Mouse (Mus musculus) midbrain, embryonic 13.5 days (tissue): ENCODE results near the gene Arpc2. TPM values are rescaled to one million over a fixed set of nuclear protein-coding genes. Genes with fewer than 3 reads are reported as not detected.

ENCODE experiments used
- ATAC-seq: fragments of 200-750 bp; cut with Nextera tagmentation; 2 replicates; pipeline ENCODE4 v1.8.0; 2017; ENCODE audit warnings: mild to moderate bottlenecking, moderate TSS enrichment, moderate library complexity
- H3K27ac ChIP-seq: fragments of 300-500 bp; sonication (generic); 2 replicates; pipeline ENCODE4 v1.5.1; 2015; ENCODE audit warnings: inconsistent platforms, mild to moderate bottlenecking, moderate library complexity
- H3K27me3 ChIP-seq: fragments of 300-500 bp; sonication (generic); 2 replicates; pipeline ENCODE4 v1.6.1; 2015; ENCODE audit warnings: mild to moderate bottlenecking, inconsistent platforms
- H3K36me3 ChIP-seq: fragments of 300-500 bp; sonication (generic); 2 replicates; pipeline ENCODE4 v1.6.1; 2015; ENCODE audit warnings: mild to moderate bottlenecking, inconsistent platforms
- H3K4me1 ChIP-seq: fragments of 300-500 bp; sonication (generic); replicated peaks from 2 replicates; pipeline ENCODE4 v1.6.1; 2015; ENCODE audit warnings: inconsistent platforms
- H3K4me2 ChIP-seq: fragments of 300-500 bp; sonication (generic); replicated peaks from 2 replicates; pipeline ENCODE4 v1.6.1; 2015; ENCODE audit warnings: moderate library complexity, mild to moderate bottlenecking, inconsistent platforms
- H3K4me3 ChIP-seq: fragments of 300-500 bp; sonication (generic); replicated peaks from 2 replicates; pipeline ENCODE4 v1.5.1; 2015; ENCODE audit warnings: mild to moderate bottlenecking, inconsistent platforms
- H3K9ac ChIP-seq: fragments of 300-500 bp; sonication (generic); replicated peaks from 2 replicates; pipeline ENCODE4 v1.6.1; 2015; ENCODE audit warnings: mild to moderate bottlenecking, inconsistent platforms
- H3K9me3 ChIP-seq: fragments of 300-500 bp; sonication (generic); 2 replicates; pipeline ENCODE4 v1.6.1; 2016; ENCODE audit warnings: mild to moderate bottlenecking, inconsistent platforms
- WGBS: fragments of 180-500 bp; shearing (Covaris S2); methylation state at CpG from one replicate; pipeline ENCODE4 v1.1.7; 2015; 5-methylcytosine and 5-hydroxymethylcytosine counted together
- polyA plus RNA-seq: library from polyadenylated mRNA; unstranded; fragments of >200 nt; fragmentation: Nextera tagmentation; extraction: Ambion mirVana; gene quantifications from 2 replicates; pipeline ENCODE4 v1.2.1, GENCODE M21; 2015

Gene Arpc2
- polyA plus RNA-seq, 1 experiment from 2014 or later: 384 TPM

DNA sequence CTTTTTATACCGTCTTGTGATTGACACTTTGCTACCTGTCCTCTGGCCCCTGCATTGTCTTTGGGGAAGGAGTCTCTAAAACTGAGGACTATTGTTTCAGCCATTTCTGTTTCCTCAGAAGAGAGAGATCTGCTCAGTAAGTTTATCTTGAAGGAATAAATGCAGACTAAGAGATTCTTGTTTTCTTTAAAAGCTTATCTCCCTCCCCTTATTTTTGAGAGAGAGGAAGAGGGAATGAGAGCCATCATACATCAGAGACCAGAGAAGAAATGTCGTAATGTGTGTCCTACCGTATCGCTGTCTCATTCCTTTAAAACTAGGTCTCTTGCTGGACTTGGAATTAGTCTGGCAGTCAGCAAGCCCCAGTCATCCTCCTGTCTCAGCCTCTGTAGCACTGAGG, 4.9 kb downstream of the Arpc2 start:
- WGBS: 87% methylated on average over 4 of the region's 4 CpGs
- Histone ChIP-seq H3K9ac (peak overlapping the region; percentile 49; the same call in 1 of the 2 replicates), H3K4me1 (peaks cover 36% of the 10 kb centered on the region), H3K27me3 (no peaks in the 10 kb centered on the region), H3K27ac (no peak overlapping the region), H3K4me3 (no peak overlapping the region), H3K36me3 (no peaks in the 10 kb centered on the region), H3K4me2 (no peak overlapping the region), H3K9me3 (no peaks in the 10 kb centered on the region)
- no peak for ATAC-seq

DNA sequence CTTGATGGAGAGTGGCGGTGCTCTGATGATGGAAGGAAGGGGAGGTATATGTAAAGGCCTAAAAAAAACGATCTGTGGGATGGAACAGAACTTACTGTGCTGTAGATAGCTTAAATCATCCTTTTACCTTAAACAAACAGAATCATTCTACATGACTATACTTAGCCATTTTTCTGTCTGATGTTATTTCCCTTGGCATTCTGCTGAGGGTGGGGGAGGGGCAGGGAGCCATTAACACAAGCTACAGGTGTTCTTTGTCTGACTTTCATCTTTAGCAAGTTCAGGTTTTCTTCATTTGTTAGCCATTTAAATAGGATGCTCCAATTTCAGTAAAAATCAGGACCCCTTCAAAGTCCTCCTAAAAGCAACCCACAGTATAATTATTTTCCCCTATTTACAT, 9.6 kb downstream of the Arpc2 start:
- no peak for ATAC-seq
- 86% methylated on average over 2 of the region's 2 CpGs for WGBS

DNA sequence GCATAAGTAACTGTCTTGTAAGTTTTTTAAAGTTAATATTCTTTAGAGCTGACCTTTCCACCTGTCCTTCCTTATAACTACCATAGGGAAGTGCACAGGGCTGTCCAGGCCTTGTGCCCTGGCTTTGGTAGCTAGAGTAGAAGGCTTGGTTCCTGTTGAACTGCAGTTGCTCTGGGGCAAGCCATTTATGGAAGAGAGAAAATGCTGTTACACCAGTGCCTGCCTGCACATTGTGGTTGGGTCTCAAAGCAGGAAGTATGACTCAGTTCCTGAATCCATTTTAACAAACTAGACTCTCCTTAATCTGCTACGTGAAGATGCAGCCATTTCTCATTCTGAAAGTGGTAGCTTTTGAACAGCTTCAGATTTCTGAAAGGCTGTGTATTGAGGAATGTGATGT, 12.9 kb downstream of the Arpc2 start:
- no peak overlapping the region for H3K4me2 ChIP-seq
- no peak overlapping the region for H3K27ac ChIP-seq
- peaks cover 55% of the 10 kb centered on the region for H3K36me3 ChIP-seq
- ATAC-seq: no peak
- no peak overlapping the region for H3K4me3 ChIP-seq
- no peaks in the 10 kb centered on the region for H3K4me1 ChIP-seq
- H3K9me3 ChIP-seq: no peaks in the 10 kb centered on the region
- H3K9ac ChIP-seq: no peak overlapping the region
- H3K27me3 ChIP-seq: no peaks in the 10 kb centered on the region
- 84% methylated on average over 1 of the region's 1 CpGs for WGBS

More for the DNA sequence above, 9.6 kb downstream of the Arpc2 start:
- Histone ChIP-seq H3K27ac (no peak overlapping the region), H3K27me3 (no peaks in the 10 kb centered on the region), H3K9ac (no peak overlapping the region), H3K4me2 (no peak overlapping the region), H3K9me3 (no peaks in the 10 kb centered on the region), H3K4me3 (no peak overlapping the region), H3K4me1 (peaks cover 3% of the 10 kb centered on the region), H3K36me3 (peaks cover 25% of the 10 kb centered on the region)

- no peak for ATAC-seq
- H3K4me1 ChIP-seq: no peaks in the 10 kb centered on the region
- no peak overlapping the region for H3K4me3 ChIP-seq
- H3K27me3 ChIP-seq: no peaks in the 10 kb centered on the region
- H3K9me3 ChIP-seq: no peaks in the 10 kb centered on the region
- peaks cover 61% of the 10 kb centered on the region for H3K36me3 ChIP-seq
- H3K27ac ChIP-seq: no peak overlapping the region
- no peak overlapping the region for H3K4me2 ChIP-seq
- 88% methylated on average over 5 of the region's 5 CpGs for WGBS
- H3K9ac ChIP-seq: no peak overlapping the region
These were observed 13.6 kb downstream of the Arpc2 start for GRCm38 (mm10) chr1:74249331-74249980.

- no peak overlapping the region for H3K4me3 ChIP-seq
- H3K27me3 ChIP-seq: no peaks in the 10 kb centered on the region
- no peaks in the 10 kb centered on the region for H3K9me3 ChIP-seq
- H3K4me1 ChIP-seq: no peaks in the 10 kb centered on the region
- no peak overlapping the region for H3K4me2 ChIP-seq
- WGBS: 95% methylated on average over 4 of the region's 4 CpGs
- no peak overlapping the region for H3K9ac ChIP-seq
- peaks cover 67% of the 10 kb centered on the region for H3K36me3 ChIP-seq
- no peak overlapping the region for H3K27ac ChIP-seq
- no peak for ATAC-seq
These were observed 14.2 kb downstream of the Arpc2 start for GRCm38 (mm10) chr1:74250096-74250495.

- H3K27me3 ChIP-seq: no peaks in the 10 kb centered on the region
- H3K27ac ChIP-seq: no peak overlapping the region
- H3K36me3 ChIP-seq: peaks cover 88% of the 10 kb centered on the region
- no peak overlapping the region for H3K9ac ChIP-seq
- H3K4me2 ChIP-seq: no peak overlapping the region
- ATAC-seq: no peak
- no peaks in the 10 kb centered on the region for H3K4me1 ChIP-seq
- no peaks in the 10 kb centered on the region for H3K9me3 ChIP-seq
- 97% methylated on average over 8 of the region's 8 CpGs for WGBS
- H3K4me3 ChIP-seq: no peak overlapping the region
These were observed 19.9 kb downstream of the Arpc2 start for GRCm38 (mm10) chr1:74255704-74256345.

GRCm38 (mm10) chr1:74256782-74257181, 20.9 kb downstream of the Arpc2 start:
- no peak overlapping the region for H3K4me3 ChIP-seq
- no peaks in the 10 kb centered on the region for H3K4me1 ChIP-seq
- WGBS: 84% methylated on average over 4 of the region's 4 CpGs
- no peak for ATAC-seq
- no peak overlapping the region for H3K27ac ChIP-seq
- peaks cover 81% of the 10 kb centered on the region for H3K36me3 ChIP-seq
- no peak overlapping the region for H3K4me2 ChIP-seq
- H3K9ac ChIP-seq: no peak overlapping the region
- H3K9me3 ChIP-seq: no peaks in the 10 kb centered on the region
- H3K27me3 ChIP-seq: no peaks in the 10 kb centered on the region

DNA sequence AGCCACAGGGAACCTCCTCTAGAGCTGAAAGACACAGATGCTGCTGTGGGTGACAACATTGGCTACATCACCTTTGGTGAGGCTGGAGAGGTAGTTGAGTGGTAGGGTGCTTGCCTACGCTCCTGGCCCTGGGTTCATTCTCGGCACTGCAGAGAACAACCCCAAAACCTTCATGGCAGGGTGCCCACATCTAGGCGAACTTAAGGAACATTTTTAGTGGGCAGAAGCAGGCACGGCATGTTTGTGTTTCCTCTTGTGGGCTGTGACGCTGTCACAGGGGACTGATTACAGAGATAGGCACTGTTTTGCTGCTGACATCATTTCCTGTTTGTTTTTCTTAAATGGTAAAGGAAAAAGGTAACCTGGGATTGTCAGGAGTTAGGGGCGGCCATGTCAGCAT, 26.6 kb downstream of the Arpc2 start:
- no peak overlapping the region for H3K27ac ChIP-seq
- no peak overlapping the region for H3K4me3 ChIP-seq
- no peak for ATAC-seq
- no peaks in the 10 kb centered on the region for H3K4me1 ChIP-seq
- no peaks in the 10 kb centered on the region for H3K9me3 ChIP-seq
- peaks cover 87% of the 10 kb centered on the region for H3K36me3 ChIP-seq
- H3K4me2 ChIP-seq: no peak overlapping the region
- 97% methylated on average over 6 of the region's 6 CpGs for WGBS
- no peak overlapping the region for H3K9ac ChIP-seq
- no peaks in the 10 kb centered on the region for H3K27me3 ChIP-seq

- Histone ChIP-seq H3K4me1 (no peaks in the 10 kb centered on the region), H3K36me3 (peaks cover 58% of the 10 kb centered on the region), H3K9ac (no peak overlapping the region), H3K4me2 (no peak overlapping the region), H3K27me3 (no peaks in the 10 kb centered on the region), H3K9me3 (no peaks in the 10 kb centered on the region), H3K4me3 (no peak overlapping the region), H3K27ac (no peak overlapping the region)
- ATAC-seq: no peak
- whole genome bisulfite sequencing: 86% methylated on average over 8 of the region's 8 CpGs
These were observed 32.9 kb downstream of the Arpc2 start for GRCm38 (mm10) chr1:74268750-74269149.

DNA sequence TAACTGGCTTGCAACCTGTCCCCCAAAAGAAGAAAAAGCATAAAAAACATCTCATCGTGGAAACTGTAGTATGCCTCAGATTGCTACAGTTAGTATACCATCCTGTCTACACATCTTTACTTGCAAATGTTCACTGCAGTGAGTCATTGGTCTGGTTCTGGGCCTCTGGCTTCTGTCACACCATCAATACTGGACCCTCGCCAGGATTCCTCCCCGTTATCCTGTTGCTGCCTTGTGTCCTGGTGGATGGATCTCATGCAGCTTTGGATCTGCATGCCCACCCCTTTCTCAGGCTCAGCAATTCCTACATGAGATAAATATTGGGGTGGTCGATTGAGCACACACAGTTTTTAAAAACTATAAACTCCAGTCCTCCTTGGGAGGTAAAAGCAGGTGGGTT, 35.8 kb downstream of the Arpc2 start:
- Histone ChIP-seq H3K4me2 (no peak overlapping the region), H3K9me3 (no peaks in the 10 kb centered on the region), H3K9ac (no peak overlapping the region), H3K36me3 (peaks cover 29% of the 10 kb centered on the region), H3K4me1 (no peaks in the 10 kb centered on the region), H3K27me3 (no peaks in the 10 kb centered on the region), H3K4me3 (no peak overlapping the region), H3K27ac (no peak overlapping the region)
- no peak for ATAC-seq
- 88% methylated on average over 4 of the region's 4 CpGs for WGBS

DNA sequence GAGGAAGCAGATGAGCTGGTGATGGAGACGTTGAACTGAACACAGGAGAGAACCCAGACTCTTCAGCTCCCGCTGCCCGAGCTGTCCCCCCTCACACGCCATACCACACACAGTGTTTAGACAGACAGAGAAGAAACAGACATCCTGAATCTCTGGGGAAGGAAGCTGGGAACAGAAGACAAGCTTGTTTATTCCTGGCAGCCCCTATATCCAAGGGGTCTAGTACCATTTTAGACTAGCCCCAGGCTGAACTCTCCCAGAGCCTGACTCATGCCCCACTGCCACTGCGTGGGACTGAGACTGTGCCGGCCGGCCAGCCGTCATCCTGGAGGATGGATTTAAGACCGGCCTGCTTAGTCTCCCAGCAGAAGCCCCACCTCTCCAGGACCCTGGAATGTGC, 39.1 kb downstream of the Arpc2 start:
- H3K9me3 ChIP-seq: no peaks in the 10 kb centered on the region
- 53% methylated on average over 9 of the region's 9 CpGs for WGBS
- H3K27me3 ChIP-seq: no peaks in the 10 kb centered on the region
- H3K4me2 ChIP-seq: no peak overlapping the region
- H3K27ac ChIP-seq: no peak overlapping the region
- H3K36me3 ChIP-seq: peaks cover 21% of the 10 kb centered on the region
- H3K4me1 ChIP-seq: no peaks in the 10 kb centered on the region
- no peak overlapping the region for H3K9ac ChIP-seq
- H3K4me3 ChIP-seq: no peak overlapping the region
- no peak for ATAC-seq

DNA sequence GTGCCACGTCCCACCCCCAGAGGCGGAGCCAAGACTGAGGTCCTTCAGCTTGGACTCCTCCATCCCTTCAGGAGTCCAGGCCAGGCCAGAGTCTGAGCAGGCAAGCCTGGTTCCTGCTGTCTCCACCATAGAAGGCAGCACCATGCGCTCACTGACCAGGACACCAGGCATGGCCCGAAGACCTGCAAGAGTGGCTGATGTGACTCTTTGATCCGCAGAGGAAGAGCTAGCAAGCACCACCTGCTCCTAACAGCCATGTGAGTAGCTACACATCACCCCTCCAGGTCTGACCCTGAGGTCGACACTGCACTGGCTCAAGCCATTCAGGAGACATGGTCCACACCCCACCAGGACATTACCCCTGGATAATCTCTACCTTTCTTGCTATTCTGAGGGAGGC, 41.2 kb downstream of the Arpc2 start:
- Histone ChIP-seq H3K9ac (no peak overlapping the region), H3K4me2 (no peak overlapping the region), H3K36me3 (peaks cover 37% of the 10 kb centered on the region), H3K27ac (no peak overlapping the region), H3K27me3 (no peaks in the 10 kb centered on the region), H3K4me3 (no peak overlapping the region), H3K4me1 (0 out of 2 replicates have a peak, but pooled peaks cover 4% of the 10 kb centered on the region), H3K9me3 (no peaks in the 10 kb centered on the region)
- no peak for ATAC-seq
- 64% methylated on average over 6 of the region's 6 CpGs for WGBS
